In genomic region chr19:6519483-6519882, GRCm38 (mm10) we compare ENCODE assay signal across 13 mouse cellular contexts. TPM values are rescaled to one million over a fixed set of nuclear protein-coding genes. Genes with fewer than 3 reads are reported as not detected.
DNase-seq lines count a peak whose midpoint lies in the region; ATAC-seq and TF ChIP-seq lines count a peak whose summit lies in the region.
"Had no signal": no experiment of that assay in that cellular context is flagged by ENCODE, and none has a peak within 500 bp of the region (broad histone marks: within the 10 kb centered on the region; RNA-seq: fewer than 3 reads in every experiment).

No protein-coding gene starts in this region.

- 37% methylated on average over 2 of the region's 2 CpGs for WGBS in lung, embryonic 14.5 days
- WGBS in embryonic facial prominence, embryonic 12.5 days, result 38% methylated on average over 2 of the region's 2 CpGs
- 44% methylated on average over 2 of the region's 2 CpGs for WGBS in hindbrain, embryonic 15.5 days
- 26% methylated on average over 2 of the region's 2 CpGs for WGBS in olfactory bulb, adult 2 months

- no peaks in the 10 kb centered on the region for H3K9me3 ChIP-seq in lung, embryonic 14.5 days (ENCODE audit: low read depth, low read length)
- H3K9me3 ChIP-seq in embryonic facial prominence, embryonic 12.5 days, result no peaks in the 10 kb centered on the region
- H3K9me3 ChIP-seq in hindbrain, embryonic 15.5 days, result no peaks in the 10 kb centered on the region
- H3K9me3 ChIP-seq: liver, embryonic 12.5 days had no signal

- H3K27me3 ChIP-seq in lung, embryonic 14.5 days (ENCODE audit: insufficient read depth, low read length), result no peaks in the 10 kb centered on the region
- H3K27me3 ChIP-seq in embryonic facial prominence, embryonic 12.5 days, result 0 out of 2 replicates have a peak, but pooled peaks cover 4% of the 10 kb centered on the region
- H3K27me3 ChIP-seq in hindbrain, embryonic 15.5 days, result no peaks in the 10 kb centered on the region

- no peak overlapping the region for H3K4me2 ChIP-seq in lung, embryonic 14.5 days
- H3K4me2 ChIP-seq in embryonic facial prominence, embryonic 12.5 days (replicated peaks), result no peak overlapping the region
- H3K4me2 ChIP-seq in hindbrain, embryonic 15.5 days, result 0 out of 2 replicates have a peak overlapping the region, but pooled peaks have one; percentile 29
- H3K4me2 ChIP-seq: liver, embryonic 12.5 days had no signal

- H3K27ac ChIP-seq in lung, embryonic 14.5 days (ENCODE audit: low read depth), result no peak overlapping the region
- no peak overlapping the region for H3K27ac ChIP-seq in embryonic facial prominence, embryonic 12.5 days
- H3K27ac ChIP-seq in hindbrain, embryonic 15.5 days (replicated peaks), result peak overlapping the region; percentile 80
- peak overlapping the region; percentile 20 for H3K27ac ChIP-seq in olfactory bulb, adult 2 months (ENCODE audit: insufficient read depth, low read depth, low read length)
- H3K27ac ChIP-seq: heart, adult 2 months; liver, embryonic 12.5 days had no signal

- no peak for TF ChIP-seq CTCF in lung, embryonic 14.5 days (IDR thresholded peaks at IDR 0.05; ENCODE audit: low read depth)
- no peak for TF ChIP-seq CTCF in olfactory bulb, adult 2 months (IDR thresholded peaks at IDR 0.05; ENCODE audit: insufficient read depth, low read depth, low read length)

- peak; percentile 8 for DNase-seq in lung, embryonic 14.5 days
- DNase-seq in lung, postnatal 4 days, result no peak
- no peak for DNase-seq in gastrocnemius, postnatal 4 days (ENCODE audit: low spot score in 2 of 2)
- DNase-seq in yolk sac, embryonic 10.5 days (ENCODE audit: low spot score), result no peak
- DNase-seq: adrenal gland, adult 8-10 months; cerebellum, adult 9-11 months; heart, adult 2 months had no signal

- H3K9ac ChIP-seq in lung, embryonic 14.5 days, result no peak overlapping the region
- H3K9ac ChIP-seq in embryonic facial prominence, embryonic 12.5 days, result no peak overlapping the region
- H3K9ac ChIP-seq in hindbrain, embryonic 15.5 days, result no peak overlapping the region
- H3K9ac ChIP-seq: liver, embryonic 12.5 days had no signal

- no peak overlapping the region for H3K4me3 ChIP-seq in lung, embryonic 14.5 days (ENCODE audit: low read depth, low read length)
- no peak overlapping the region for H3K4me3 ChIP-seq in embryonic facial prominence, embryonic 12.5 days
- H3K4me3 ChIP-seq in hindbrain, embryonic 15.5 days, result no peak overlapping the region
- H3K4me3 ChIP-seq in olfactory bulb, adult 2 months (ENCODE audit: insufficient read depth, low read depth, low read length), result no peak overlapping the region
- H3K4me3 ChIP-seq: heart, adult 2 months; liver, embryonic 12.5 days had no signal

- H3K36me3 ChIP-seq in lung, embryonic 14.5 days (ENCODE audit: insufficient read depth), result no peaks in the 10 kb centered on the region
- no peaks in the 10 kb centered on the region for H3K36me3 ChIP-seq in embryonic facial prominence, embryonic 12.5 days
- H3K36me3 ChIP-seq in hindbrain, embryonic 15.5 days, result peaks cover 61% of the 10 kb centered on the region
- H3K36me3 ChIP-seq: liver, embryonic 12.5 days had no signal

- no peak for TF ChIP-seq POLR2A in olfactory bulb, adult 2 months (IDR thresholded peaks at IDR 0.05; ENCODE audit: insufficient read depth, low read depth, low read length)

- no peak for ATAC-seq in lung, embryonic 14.5 days (ENCODE audit: insufficient read depth)
- ATAC-seq in embryonic facial prominence, embryonic 12.5 days (ENCODE audit: insufficient number of reproducible peaks, insufficient read depth, low FRiP score, low TSS enrichment), result 0 out of 2 replicates have a peak, but pooled peaks have one; percentile 36
- ATAC-seq in hindbrain, embryonic 15.5 days (ENCODE audit: low FRiP score, low read depth), result no peak
- ATAC-seq in activated CD4-positive, CD25-positive, alpha-beta regulatory T cell, adult 4 months, result no peak
- ATAC-seq: liver, embryonic 12.5 days had no signal

- no peaks in the 10 kb centered on the region for H3K4me1 ChIP-seq in lung, embryonic 14.5 days (ENCODE audit: insufficient read depth)
- H3K4me1 ChIP-seq in embryonic facial prominence, embryonic 12.5 days, result peaks cover 17% of the 10 kb centered on the region
- peaks cover 35% of the 10 kb centered on the region for H3K4me1 ChIP-seq in hindbrain, embryonic 15.5 days (replicated peaks)
- peaks cover 71% of the 10 kb centered on the region for H3K4me1 ChIP-seq in olfactory bulb, adult 2 months (ENCODE audit: control insufficient read depth, insufficient read depth, low read length)

RNA-seq across cellular contexts. Expression of gene Slc22a12, which starts 23.3 kb away (rescaled TPM):
- not detected in 2 replicates for polyA plus RNA-seq in lung, embryonic 14.5 days (2014; fragmentation: Nextera tagmentation; extraction: Ambion mirVana)
- not detected in 2 replicates for polyA plus RNA-seq in embryonic facial prominence, embryonic 12.5 days (2016; fragmentation: Nextera tagmentation; extraction: Ambion mirVana)
- polyA plus RNA-seq in hindbrain, embryonic 15.5 days (2015; fragmentation: Nextera tagmentation; extraction: Ambion mirVana), result not detected in 2 replicates
- polyA plus RNA-seq in olfactory bulb, adult 2 months (2012; ENCODE audit: insufficient read depth, insufficient read length, low replicate concordance, missing spikeins), result not detected in 2 replicates
- total RNA-seq in gastrocnemius, postnatal 4 days (2021), result not detected
- not detected for polyA plus RNA-seq in activated CD4-positive, CD25-positive, alpha-beta regulatory T cell, adult 4 months (2017; shearing (Covaris generic))
- total RNA-seq: heart, adult 2 months; megakaryocyte progenitor cell, adult 5-6 weeks had no signal
- polyA plus RNA-seq: heart, adult 2 months; liver, embryonic 12.5 days had no signal

Comparison
In these comparisons a context has a peak if more than half of its experiments do, and no peak if none do; other contexts are left out.
1. H3K27ac ChIP-seq: peak in hindbrain, embryonic 15.5 days (single experiment) and olfactory bulb, adult 2 months (single experiment); none in lung, embryonic 14.5 days (single experiment) and embryonic facial prominence, embryonic 12.5 days (single experiment).